Mouse (Mus musculus) liver, postnatal 0 days (tissue): ENCODE results near the gene Dmrtc1b.
"Not testable (repeated sequence)": the region's sequence is repeated elsewhere in the genome, so short reads cannot be mapped to it uniquely, and the experiment has no call there.

Experiments used
- CTCF ChIP-seq: sonication (generic); IDR thresholded peaks from 2 replicates; pipeline ENCODE4 v1.5.1; 2016; ENCODE audit warnings: antibody characterized with exemption, low read depth
- EP300 ChIP-seq: IDR thresholded peaks from 2 replicates; pipeline ENCODE4 v1.6.1; 2016; ENCODE audit warnings: antibody characterized with exemption, low read depth, mild to moderate bottlenecking

GRCm38 (mm10) chrX:102684706-102685105, 23.0 kb upstream of the Dmrtc1b start:
- TF ChIP-seq EP300, CTCF: not testable (repeated sequence)
